Mouse (Mus musculus): ENCODE measurements around the gene Tnc. TPM values are rescaled to one million over a fixed set of nuclear protein-coding genes. Genes with fewer than 3 reads are reported as not detected.

Tnc gene
- polyA plus RNA-seq, 1 experiment from 2014 or later: 5.2 TPM

GRCm38 (mm10) chr4:63948066-63948687 is 98.6 kb downstream of the Tnc start:
- Histone ChIP-seq H3K27me3 (no peaks in the 10 kb centered on the region), H3K4me1 (no peaks in the 10 kb centered on the region), H3K4me2 (0 out of 2 replicates have a peak overlapping the region, but pooled peaks have one; percentile 20), H3K4me3 (no peak overlapping the region), H3K27ac (no peak overlapping the region), H3K9ac (no peak overlapping the region), H3K36me3 (ENCODE audit: poor library complexity, severe bottlenecking) (no peaks in the 10 kb centered on the region), H3K9me3 (replicated peaks) (no peaks in the 10 kb centered on the region)
- WGBS: 34% methylated on average over 12 of the region's 12 CpGs
- peak; percentile 85 for ATAC-seq

- Histone ChIP-seq H3K27me3 (no peaks in the 10 kb centered on the region), H3K9ac (no peak overlapping the region), H3K27ac (no peak overlapping the region), H3K9me3 (replicated peaks) (no peaks in the 10 kb centered on the region), H3K4me1 (no peaks in the 10 kb centered on the region), H3K4me2 (no peak overlapping the region), H3K4me3 (no peak overlapping the region), H3K36me3 (ENCODE audit: poor library complexity, severe bottlenecking) (no peaks in the 10 kb centered on the region)
- WGBS: 75% methylated on average over 5 of the region's 5 CpGs
- no peak for ATAC-seq
Observed at GRCm38 (mm10) chr4:63943813-63944212, 103.0 kb downstream of the Tnc start.

GRCm38 (mm10) chr4:63942875-63943274 is 103.9 kb downstream of the Tnc start:
- WGBS: 95% methylated on average over 3 of the region's 3 CpGs
- H3K9me3 ChIP-seq (replicated peaks): no peaks in the 10 kb centered on the region
- no peak for ATAC-seq
- H3K4me1 ChIP-seq: no peaks in the 10 kb centered on the region
- H3K4me2 ChIP-seq: no peak overlapping the region
- no peak overlapping the region for H3K27ac ChIP-seq
- no peak overlapping the region for H3K9ac ChIP-seq
- H3K4me3 ChIP-seq: no peak overlapping the region
- H3K27me3 ChIP-seq: no peaks in the 10 kb centered on the region
- H3K36me3 ChIP-seq (ENCODE audit: poor library complexity, severe bottlenecking): no peaks in the 10 kb centered on the region

GRCm38 (mm10) chr4:63941420-63941819 is 105.4 kb downstream of the Tnc start:
- no peak overlapping the region for H3K4me3 ChIP-seq
- no peaks in the 10 kb centered on the region for H3K36me3 ChIP-seq (ENCODE audit: poor library complexity, severe bottlenecking)
- no peaks in the 10 kb centered on the region for H3K9me3 ChIP-seq (replicated peaks)
- no peak overlapping the region for H3K4me2 ChIP-seq
- no peak overlapping the region for H3K9ac ChIP-seq
- 97% methylated on average over 2 of the region's 2 CpGs for WGBS
- no peak overlapping the region for H3K27ac ChIP-seq
- no peaks in the 10 kb centered on the region for H3K4me1 ChIP-seq
- H3K27me3 ChIP-seq: no peaks in the 10 kb centered on the region
- no peak for ATAC-seq

- Histone ChIP-seq H3K4me2 (no peak overlapping the region), H3K27me3 (no peaks in the 10 kb centered on the region), H3K4me1 (no peaks in the 10 kb centered on the region), H3K36me3 (ENCODE audit: poor library complexity, severe bottlenecking) (no peaks in the 10 kb centered on the region), H3K9ac (no peak overlapping the region), H3K9me3 (replicated peaks) (no peaks in the 10 kb centered on the region), H3K4me3 (no peak overlapping the region), H3K27ac (no peak overlapping the region)
- ATAC-seq: no peak
- WGBS: 84% methylated on average over 3 of the region's 3 CpGs
Observed at GRCm38 (mm10) chr4:63939428-63939827, 107.4 kb downstream of the Tnc start.

- H3K9ac ChIP-seq: no peak overlapping the region
Observed at GRCm38 (mm10) chr4:63935960-63936359, 110.9 kb downstream of the Tnc start.

GRCm38 (mm10) chr4:63935314-63935713 is 111.5 kb downstream of the Tnc start:
- Histone ChIP-seq H3K4me2 (no peak overlapping the region), H3K27me3 (no peaks in the 10 kb centered on the region), H3K9ac (no peak overlapping the region), H3K4me1 (no peaks in the 10 kb centered on the region), H3K9me3 (replicated peaks) (no peaks in the 10 kb centered on the region), H3K4me3 (no peak overlapping the region), H3K36me3 (ENCODE audit: poor library complexity, severe bottlenecking) (no peaks in the 10 kb centered on the region), H3K27ac (no peak overlapping the region)
- WGBS: 84% methylated on average over 9 of the region's 9 CpGs
- no peak for ATAC-seq

More at GRCm38 (mm10) chr4:63935960-63936359, 110.9 kb downstream of the Tnc start:
- no peak for ATAC-seq
- Histone ChIP-seq H3K9me3 (replicated peaks) (no peaks in the 10 kb centered on the region), H3K27ac (no peak overlapping the region), H3K4me2 (no peak overlapping the region), H3K27me3 (no peaks in the 10 kb centered on the region), H3K36me3 (ENCODE audit: poor library complexity, severe bottlenecking) (no peaks in the 10 kb centered on the region), H3K4me1 (no peaks in the 10 kb centered on the region), H3K4me3 (no peak overlapping the region)
- WGBS: 86% methylated on average over 4 of the region's 4 CpGs

- Histone ChIP-seq H3K36me3 (ENCODE audit: poor library complexity, severe bottlenecking) (no peaks in the 10 kb centered on the region), H3K9ac (no peak overlapping the region), H3K27me3 (no peaks in the 10 kb centered on the region), H3K4me2 (no peak overlapping the region), H3K9me3 (replicated peaks) (no peaks in the 10 kb centered on the region), H3K4me1 (no peaks in the 10 kb centered on the region), H3K27ac (no peak overlapping the region), H3K4me3 (no peak overlapping the region)
- no peak for ATAC-seq
- WGBS: 88% methylated on average over 2 of the region's 2 CpGs
Observed at GRCm38 (mm10) chr4:63930863-63931262, 116.0 kb downstream of the Tnc start.

GRCm38 (mm10) chr4:63929490-63929889 is 117.3 kb downstream of the Tnc start:
- Histone ChIP-seq H3K27me3 (no peaks in the 10 kb centered on the region), H3K4me1 (no peaks in the 10 kb centered on the region), H3K36me3 (ENCODE audit: poor library complexity, severe bottlenecking) (no peaks in the 10 kb centered on the region), H3K4me3 (no peak overlapping the region), H3K9ac (no peak overlapping the region), H3K9me3 (replicated peaks) (no peaks in the 10 kb centered on the region), H3K27ac (no peak overlapping the region), H3K4me2 (no peak overlapping the region)
- ATAC-seq: no peak
- WGBS: 90% methylated on average over 2 of the region's 2 CpGs

- 80% methylated on average over 1 of the region's 1 CpGs for WGBS
- no peak overlapping the region for H3K27ac ChIP-seq
- no peak overlapping the region for H3K4me3 ChIP-seq
- no peaks in the 10 kb centered on the region for H3K36me3 ChIP-seq (ENCODE audit: poor library complexity, severe bottlenecking)
- H3K9me3 ChIP-seq (replicated peaks): no peaks in the 10 kb centered on the region
- no peak for ATAC-seq
- H3K4me2 ChIP-seq: no peak overlapping the region
- no peaks in the 10 kb centered on the region for H3K27me3 ChIP-seq
- H3K4me1 ChIP-seq: no peaks in the 10 kb centered on the region
- no peak overlapping the region for H3K9ac ChIP-seq
Observed at GRCm38 (mm10) chr4:63928192-63928591, 118.6 kb downstream of the Tnc start.

- Histone ChIP-seq H3K9ac (no peak overlapping the region), H3K4me2 (no peak overlapping the region), H3K4me1 (no peaks in the 10 kb centered on the region), H3K27ac (no peak overlapping the region), H3K27me3 (no peaks in the 10 kb centered on the region), H3K9me3 (replicated peaks) (no peaks in the 10 kb centered on the region), H3K4me3 (no peak overlapping the region), H3K36me3 (ENCODE audit: poor library complexity, severe bottlenecking) (no peaks in the 10 kb centered on the region)
- 87% methylated on average over 5 of the region's 5 CpGs for WGBS
- ATAC-seq: no peak
Observed at GRCm38 (mm10) chr4:63917181-63917580, 129.6 kb downstream of the Tnc start.

GRCm38 (mm10) chr4:63916753-63917152 is 130.1 kb downstream of the Tnc start:
- 82% methylated on average over 8 of the region's 8 CpGs for WGBS
- ATAC-seq: no peak
- no peak overlapping the region for H3K9ac ChIP-seq
- no peak overlapping the region for H3K4me3 ChIP-seq
- H3K4me2 ChIP-seq: no peak overlapping the region
- H3K9me3 ChIP-seq (replicated peaks): no peaks in the 10 kb centered on the region
- no peak overlapping the region for H3K27ac ChIP-seq
- no peaks in the 10 kb centered on the region for H3K36me3 ChIP-seq (ENCODE audit: poor library complexity, severe bottlenecking)
- no peaks in the 10 kb centered on the region for H3K4me1 ChIP-seq
- no peaks in the 10 kb centered on the region for H3K27me3 ChIP-seq

GRCm38 (mm10) chr4:63916288-63916687 is 130.5 kb downstream of the Tnc start:
- Histone ChIP-seq H3K4me3 (no peak overlapping the region), H3K36me3 (ENCODE audit: poor library complexity, severe bottlenecking) (no peaks in the 10 kb centered on the region), H3K4me1 (no peaks in the 10 kb centered on the region), H3K27ac (no peak overlapping the region), H3K4me2 (no peak overlapping the region), H3K9ac (no peak overlapping the region), H3K27me3 (no peaks in the 10 kb centered on the region), H3K9me3 (replicated peaks) (no peaks in the 10 kb centered on the region)
- ATAC-seq: no peak
- WGBS: 91% methylated on average over 3 of the region's 3 CpGs

Data from forebrain, embryonic 13.5 days (tissue).